Mouse (Mus musculus) cerebellum, adult 8-10 months (tissue): Measurements from ENCODE around the gene Olfr1387.
"Not testable (repeated sequence)": the region's sequence is repeated elsewhere in the genome, so short reads cannot be mapped to it uniquely, and the experiment has no call there.

Experiments used
- DNase-seq: peaks from one replicate; pipeline ENCODE4 v3.0.0; 2022

The Olfr1387 gene

GRCm38 (mm10) chr11:49455043-49455442 lies at the start of gene Olfr1387:
Gene Olfr1387, plus strand, starts transcription at chr11:49455343.
- DNase-seq: no peak

- DNase-seq: no peak
Measured at GRCm38 (mm10) chr11:49406784-49407183, 48.4 kb upstream of the Olfr1387 start.

DNA sequence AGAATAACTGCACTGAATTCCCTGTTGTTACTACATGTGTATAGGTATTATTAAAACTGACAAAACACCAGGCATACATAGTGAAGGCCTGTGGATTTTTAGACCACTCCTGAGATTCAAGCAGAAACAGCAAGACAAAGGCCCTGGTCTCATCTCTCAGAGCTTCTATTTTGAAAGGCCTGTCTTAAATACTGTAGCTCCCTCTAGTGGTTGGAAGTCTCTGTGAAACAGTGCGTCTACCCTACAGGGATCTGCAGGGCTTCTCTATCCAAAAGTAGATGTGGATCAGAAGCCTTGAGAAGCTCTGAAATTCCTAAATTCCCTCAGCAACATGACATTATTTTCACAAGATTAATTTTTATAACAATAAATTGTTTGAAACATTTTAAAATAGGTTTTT lies 44.6 kb upstream of the Olfr1387 start:
- DNase-seq: no peak

GRCm38 (mm10) chr11:49422767-49423166 lies 32.4 kb upstream of the Olfr1387 start, which contains the start of gene Olfr1389:
Gene Olfr1389, plus strand, starts transcription at chr11:49423067.
- no peak for DNase-seq

DNA sequence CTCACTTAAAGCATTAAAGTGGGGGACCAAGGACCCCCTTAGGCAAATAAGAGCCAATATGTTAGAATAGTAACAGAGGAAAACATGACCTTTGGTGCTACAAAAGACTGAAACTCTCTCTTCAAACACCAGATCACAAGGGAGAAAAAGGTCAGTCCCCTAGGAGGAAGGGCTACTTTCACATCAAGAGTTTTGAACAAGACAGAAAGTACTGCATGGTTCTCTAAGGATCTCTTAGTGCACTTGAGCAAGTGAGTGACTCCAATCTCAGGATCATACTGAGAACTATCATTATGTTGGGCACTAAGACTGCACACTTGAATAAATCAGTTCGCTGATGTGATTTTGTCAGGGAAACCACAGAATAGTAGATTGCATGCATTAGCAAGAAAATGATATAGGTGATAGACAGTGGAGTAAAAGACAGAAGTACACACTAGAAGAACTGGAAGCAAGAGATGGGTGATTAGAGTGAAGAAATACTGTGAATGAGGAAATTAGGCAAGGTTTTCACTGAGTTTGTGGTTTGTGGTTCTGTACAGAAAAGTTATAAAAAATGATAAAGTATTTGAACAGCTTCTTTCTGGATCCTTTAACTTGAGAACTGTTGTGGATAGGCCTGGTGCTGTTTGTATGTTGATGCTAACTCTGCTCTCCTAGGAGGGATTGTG lies 29.8 kb upstream of the Olfr1387 start:
- no peak for DNase-seq

- no peak for DNase-seq
Measured at GRCm38 (mm10) chr11:49429641-49430040, 25.5 kb upstream of the Olfr1387 start.

- no peak for DNase-seq
Measured at GRCm38 (mm10) chr11:49436411-49436810, 18.7 kb upstream of the Olfr1387 start, which contains the start of gene Olfr1388. Gene Olfr1388, plus strand, starts transcription at chr11:49436624.

DNA sequence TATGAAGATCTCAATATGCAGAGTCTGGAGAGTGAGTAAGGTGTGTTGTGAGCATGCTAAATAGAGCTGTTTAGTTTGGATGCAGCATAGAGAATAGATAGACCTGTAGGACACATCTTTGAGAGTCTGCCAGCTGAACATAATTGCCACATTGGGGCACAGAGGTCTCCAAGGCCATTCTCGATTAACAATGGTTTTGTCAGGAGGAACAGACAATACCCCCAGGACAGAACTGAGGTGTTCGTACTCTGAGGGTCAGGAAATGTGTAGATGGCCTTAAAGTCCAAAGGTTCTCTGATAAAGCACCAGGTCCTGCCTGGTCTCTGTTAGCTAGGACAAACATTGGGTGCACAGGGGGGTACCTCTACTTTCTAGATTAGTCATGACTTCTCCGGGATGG lies 9.6 kb downstream of the Olfr1387 start, which contains the start of gene Olfr1386:
Olfr1386 (plus strand) TSS at position 301 of the 400 bp plus-strand sequence.
- DNase-seq: not testable (repeated sequence)

DNA sequence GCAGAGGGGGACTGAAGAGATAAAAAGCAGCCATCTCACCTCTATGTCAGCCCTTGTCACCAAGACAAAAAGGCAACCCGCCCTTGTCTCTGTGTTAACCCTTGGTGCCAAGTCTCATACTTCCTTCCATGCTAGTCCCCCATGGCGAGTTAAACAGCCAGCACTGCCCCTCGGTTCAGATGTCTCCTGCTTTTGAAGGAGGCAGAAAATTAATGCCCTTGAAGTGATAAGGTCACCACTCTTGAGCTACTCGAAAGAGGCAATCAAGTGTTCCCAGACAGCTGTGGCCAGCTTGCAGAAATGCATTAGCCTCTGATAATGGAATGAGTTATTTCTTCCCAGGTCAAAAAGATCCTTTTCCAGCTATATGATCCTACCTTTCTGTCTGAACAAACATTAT lies 30.8 kb downstream of the Olfr1387 start:
- DNase-seq: no peak

DNA sequence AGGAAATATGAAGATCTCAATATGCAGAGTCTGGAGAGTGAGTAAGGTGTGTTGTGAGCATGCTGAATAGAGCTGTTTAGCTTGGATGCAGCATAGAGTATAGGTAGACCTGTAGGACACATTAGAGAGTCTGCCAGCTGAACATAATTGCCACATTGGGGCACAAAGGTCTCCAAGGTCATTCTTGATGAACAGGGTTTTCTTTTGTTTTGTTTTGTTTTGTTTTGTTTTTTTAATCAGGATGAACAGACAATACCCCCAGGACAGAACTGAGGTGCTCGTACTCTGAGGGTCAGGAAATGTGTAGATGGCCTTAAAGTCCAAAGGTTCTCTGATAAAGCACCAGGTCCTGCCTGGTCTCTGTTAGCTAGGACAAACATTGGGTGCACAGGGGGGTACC lies 33.6 kb downstream of the Olfr1387 start, which contains the start of gene Olfr1385:
Olfr1385 (plus strand) TSS at position 301 of the 400 bp plus-strand sequence.
- DNase-seq: not testable (repeated sequence)
